Mouse (Mus musculus) lung, adult 2 months (tissue): ENCODE measurements at regions not wholly inside any gene's neighbourhood (a gene's known extent, or its start where the extent isn't known, plus 50 kb on each side); places are given as distances from the start of the nearest gene placed in this dataset.

Experiments used
- CTCF ChIP-seq: fragments of 200-500 bp; IDR thresholded peaks from 2 replicates; pipeline ENCODE4 v1.5.1; 2011; ENCODE audit warnings: mild to moderate bottlenecking, low read length, control low read depth; ENCODE audit not compliant: insufficient read depth
- POLR2A ChIP-seq: fragments of 200-500 bp; IDR thresholded peaks from 2 replicates; pipeline ENCODE4 v1.6.1; 2011; ENCODE audit warnings: low read depth, mild to moderate bottlenecking, control low read depth, low read length, borderline replicate concordance; ENCODE audit errors: extremely low read depth

DNA sequence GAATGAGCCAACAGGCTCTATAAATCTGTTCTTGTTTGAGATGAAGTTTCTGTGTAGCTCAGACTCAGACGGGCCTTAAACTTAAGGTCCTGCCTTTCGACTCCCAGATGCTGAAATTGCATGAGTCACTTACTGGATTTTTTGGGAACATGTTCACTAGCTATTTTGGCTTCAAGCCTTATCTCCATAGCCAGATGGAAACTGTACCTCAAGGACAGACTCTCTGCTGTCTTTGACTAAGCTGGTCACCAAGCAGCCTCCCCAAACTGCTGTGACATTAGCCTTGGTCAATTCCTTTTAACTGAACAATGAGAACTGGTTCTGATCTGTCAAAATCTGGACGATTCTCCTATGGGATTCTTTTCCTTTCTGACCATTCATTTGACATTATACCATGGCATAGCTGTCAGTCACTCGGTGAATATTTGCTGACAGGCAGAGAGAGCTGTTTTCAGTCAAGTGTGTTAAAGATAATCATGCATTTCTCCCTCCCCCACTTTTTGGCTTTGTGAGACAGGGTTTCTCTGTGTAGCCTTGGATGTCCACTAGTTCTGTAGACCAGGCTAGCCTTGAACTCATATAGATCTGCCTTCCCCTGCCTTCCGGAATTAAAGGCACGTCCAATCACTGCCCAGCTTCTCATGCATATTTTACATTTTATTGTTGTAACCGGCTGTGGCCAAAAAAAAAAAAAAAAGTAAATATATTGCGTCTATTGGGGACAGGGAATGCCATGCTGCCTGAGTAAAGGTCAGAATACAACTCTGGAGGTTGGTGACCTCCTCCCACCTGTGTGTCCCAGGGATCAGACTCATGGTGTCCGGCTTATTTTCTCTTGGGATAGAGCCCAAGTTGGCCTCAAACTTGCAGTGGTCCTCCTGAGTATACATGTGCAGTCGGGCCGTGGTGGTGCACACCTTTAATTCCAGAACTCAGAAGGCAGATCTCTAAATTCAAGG is 57.9 kb upstream of the Hdhd5 start:
- TF ChIP-seq CTCF: no peak
- no peak for TF ChIP-seq POLR2A
